ENCODE assay signal across 20 mouse cellular contexts in the genomic region with DNA sequence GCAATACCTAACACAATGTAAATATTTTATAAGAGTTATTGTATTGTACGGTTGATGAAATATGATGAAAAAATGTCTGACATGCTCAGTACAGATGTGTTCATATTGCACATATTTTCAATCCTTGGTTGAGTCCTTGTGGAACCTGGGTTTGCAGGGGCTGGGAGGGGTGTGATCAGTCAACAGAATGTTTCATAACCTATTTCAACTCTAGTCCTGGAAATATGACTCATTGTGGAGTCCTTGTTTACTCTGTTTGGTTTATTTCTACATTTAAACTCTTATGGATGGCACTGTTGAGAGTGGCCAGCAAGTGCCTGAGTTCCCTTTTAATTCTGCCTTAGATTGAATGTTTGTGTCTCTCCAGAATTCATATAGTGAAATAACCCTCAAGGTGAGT.
"Had no signal": no experiment of that assay in that cellular context is flagged by ENCODE, and none has a peak within 500 bp of the region (broad histone marks: within the 10 kb centered on the region; RNA-seq: fewer than 3 reads in every experiment).

No protein-coding gene starts in this region.

- ATAC-seq: liver, embryonic 12.5 days; midbrain, embryonic 15.5 days had no signal

- H3K9ac ChIP-seq: kidney, embryonic 15.5 days; limb, embryonic 12.5 days; limb, embryonic 15.5 days; liver, embryonic 12.5 days; liver, embryonic 15.5 days; midbrain, embryonic 12.5 days; midbrain, embryonic 15.5 days; neural tube, embryonic 12.5 days; neural tube, embryonic 15.5 days had no signal

- H3K36me3 ChIP-seq: kidney, embryonic 15.5 days; limb, embryonic 12.5 days; limb, embryonic 15.5 days; liver, embryonic 12.5 days; liver, embryonic 15.5 days; midbrain, embryonic 12.5 days; midbrain, embryonic 15.5 days; neural tube, embryonic 12.5 days; neural tube, embryonic 15.5 days had no signal

- H3K27ac ChIP-seq: kidney, embryonic 15.5 days; limb, embryonic 12.5 days; limb, embryonic 15.5 days; liver, embryonic 12.5 days; liver, embryonic 15.5 days; macrophage; midbrain, embryonic 12.5 days; midbrain, embryonic 15.5 days; neural tube, embryonic 12.5 days; neural tube, embryonic 15.5 days had no signal

- H3K4me3 ChIP-seq: kidney, embryonic 15.5 days; limb, embryonic 12.5 days; limb, embryonic 15.5 days; liver, embryonic 12.5 days; liver, embryonic 15.5 days; midbrain, embryonic 12.5 days; midbrain, embryonic 15.5 days; neural tube, embryonic 12.5 days; neural tube, embryonic 15.5 days had no signal

- DNase-seq: kidney, adult 11 months; kidney, adult 8-10 months; kidney, postnatal 10 days; kidney, postnatal 36 days; left cerebral cortex, postnatal 4 days; lung, adult 2 months; right cerebral cortex, adult 18-20 months; right cerebral cortex, postnatal 14 days; right cerebral cortex, postnatal 4 days; thymus, postnatal 25 days had no signal

- H3K4me1 ChIP-seq: kidney, embryonic 15.5 days; limb, embryonic 12.5 days; limb, embryonic 15.5 days; liver, embryonic 12.5 days; liver, embryonic 15.5 days; midbrain, embryonic 12.5 days; midbrain, embryonic 15.5 days; neural tube, embryonic 12.5 days; neural tube, embryonic 15.5 days had no signal

- H3K4me2 ChIP-seq: kidney, embryonic 15.5 days; limb, embryonic 12.5 days; limb, embryonic 15.5 days; liver, embryonic 12.5 days; liver, embryonic 15.5 days; midbrain, embryonic 12.5 days; midbrain, embryonic 15.5 days; neural tube, embryonic 12.5 days; neural tube, embryonic 15.5 days had no signal

- H3K9me3 ChIP-seq: kidney, embryonic 15.5 days; limb, embryonic 12.5 days; limb, embryonic 15.5 days; liver, embryonic 12.5 days; liver, embryonic 15.5 days; midbrain, embryonic 12.5 days; midbrain, embryonic 15.5 days; neural tube, embryonic 12.5 days; neural tube, embryonic 15.5 days had no signal

- H3K27me3 ChIP-seq: kidney, embryonic 15.5 days; limb, embryonic 12.5 days; limb, embryonic 15.5 days; liver, embryonic 12.5 days; midbrain, embryonic 12.5 days; midbrain, embryonic 15.5 days; neural tube, embryonic 12.5 days; neural tube, embryonic 15.5 days had no signal
